Mouse (Mus musculus) c-Kit-positive CD71-negative TER-119-negative erythroid progenitor cells, embryonic 14.5 days (primary cell): ENCODE measurements around the gene Iqcj.
A peak's percentile ranks its signal among the peaks of the same experiment; 100 is the strongest.

Experiments
- DNase-seq: peaks from one replicate; pipeline ENCODE4 v3.0.0-alpha.2; 2013; ENCODE audit warnings: low read depth

The Iqcj gene

GRCm38 (mm10) chr3:67954459-67955065 is 62.5 kb downstream of the Iqcj start:
- no peak for DNase-seq

- DNase-seq: no peak
These were observed 67.7 kb downstream of the Iqcj start for GRCm38 (mm10) chr3:67959672-67960071.

- DNase-seq: no peak
These were observed 68.1 kb downstream of the Iqcj start for GRCm38 (mm10) chr3:67960133-67960532.

GRCm38 (mm10) chr3:67960727-67961126 is 68.7 kb downstream of the Iqcj start:
- no peak for DNase-seq

GRCm38 (mm10) chr3:67961934-67962639 is 70.1 kb downstream of the Iqcj start:
- no peak for DNase-seq

GRCm38 (mm10) chr3:67974340-67974998 is 82.4 kb downstream of the Iqcj start:
- no peak for DNase-seq

GRCm38 (mm10) chr3:67980006-67980405 is 88.0 kb downstream of the Iqcj start:
- no peak for DNase-seq

GRCm38 (mm10) chr3:67983329-67983728 is 91.3 kb downstream of the Iqcj start:
- no peak for DNase-seq

GRCm38 (mm10) chr3:68002415-68002814 is 110.4 kb downstream of the Iqcj start:
- no peak for DNase-seq

GRCm38 (mm10) chr3:68012342-68012741 is 120.3 kb downstream of the Iqcj start:
- DNase-seq: no peak

GRCm38 (mm10) chr3:68015786-68016185 is 123.8 kb downstream of the Iqcj start:
- DNase-seq: no peak

GRCm38 (mm10) chr3:68019401-68019800 is 127.4 kb downstream of the Iqcj start:
- no peak for DNase-seq

- DNase-seq: no peak
These were observed 144.1 kb downstream of the Iqcj start for GRCm38 (mm10) chr3:68036097-68036496.

- no peak for DNase-seq
These were observed 150.9 kb downstream of the Iqcj start for GRCm38 (mm10) chr3:68042951-68043350.

GRCm38 (mm10) chr3:68045475-68046416 is 153.7 kb downstream of the Iqcj start:
- DNase-seq: no peak

GRCm38 (mm10) chr3:68053538-68053937 is 161.5 kb downstream of the Iqcj start:
- DNase-seq: peak; percentile 43

- no peak for DNase-seq
These were observed 163.1 kb downstream of the Iqcj start for GRCm38 (mm10) chr3:68055071-68055470.

GRCm38 (mm10) chr3:68056373-68057275 is 164.6 kb downstream of the Iqcj start:
- DNase-seq: peak; percentile 57

GRCm38 (mm10) chr3:68059162-68059800 is 167.3 kb downstream of the Iqcj start:
- DNase-seq: no peak

GRCm38 (mm10) chr3:68064731-68065130 is 172.7 kb downstream of the Iqcj start, which contains the start of gene Schip1:
TSS of gene Schip1 (plus strand) at chr3:68064802.
- no peak for DNase-seq
